Mouse (Mus musculus): Measurements from ENCODE around the gene Slc6a2. TPM values are rescaled to one million over a fixed set of nuclear protein-coding genes. Genes with fewer than 3 reads are reported as not detected.
A peak's percentile ranks its signal among the peaks of the same experiment; 100 is the strongest.

The Slc6a2 gene
- polyA plus RNA-seq, 1 experiment from 2014 or later: 1.7 TPM

DNA sequence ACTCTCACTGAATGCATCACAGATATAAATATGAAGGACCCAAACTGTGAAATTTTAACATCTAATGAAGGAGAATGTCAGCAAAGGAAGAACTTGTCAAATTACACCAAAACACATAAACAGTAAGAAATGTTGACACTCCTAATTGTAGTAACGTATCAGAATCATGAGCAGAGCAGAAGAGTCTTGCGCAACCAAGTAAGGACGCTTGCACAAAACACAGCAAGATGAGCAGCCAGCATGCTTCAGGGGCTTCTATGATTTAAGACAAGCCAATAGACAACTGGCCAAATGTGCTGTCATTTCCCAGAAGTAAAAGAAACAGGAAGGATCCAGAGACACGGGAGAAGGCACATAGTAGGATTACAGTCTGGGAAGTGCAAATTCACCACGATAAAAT is 5.8 kb upstream of the Slc6a2 start:
- Histone ChIP-seq H3K27ac (no peak overlapping the region), H3K9me3 (ENCODE audit: control insufficient read depth, low read length) (no peaks in the 10 kb centered on the region), H3K4me1 (replicated peaks; ENCODE audit: control insufficient read depth, insufficient read depth, low read length) (no peaks in the 10 kb centered on the region), H3K4me3 (replicated peaks; ENCODE audit: low read length) (no peak overlapping the region), H3K27me3 (ENCODE audit: control insufficient read depth, insufficient read depth, low read length) (peaks cover 3% of the 10 kb centered on the region; the same call in 1 of the 2 replicates), H3K9ac (no peak overlapping the region), H3K4me2 (replicated peaks) (no peak overlapping the region), H3K36me3 (replicated peaks; ENCODE audit: control insufficient read depth, insufficient read depth) (no peaks in the 10 kb centered on the region)
- DNase-seq (ENCODE audit: low spot score): no peak
- no peak for ATAC-seq (ENCODE audit: low FRiP score)
- WGBS: 93% methylated on average over 5 of the region's 5 CpGs

DNA sequence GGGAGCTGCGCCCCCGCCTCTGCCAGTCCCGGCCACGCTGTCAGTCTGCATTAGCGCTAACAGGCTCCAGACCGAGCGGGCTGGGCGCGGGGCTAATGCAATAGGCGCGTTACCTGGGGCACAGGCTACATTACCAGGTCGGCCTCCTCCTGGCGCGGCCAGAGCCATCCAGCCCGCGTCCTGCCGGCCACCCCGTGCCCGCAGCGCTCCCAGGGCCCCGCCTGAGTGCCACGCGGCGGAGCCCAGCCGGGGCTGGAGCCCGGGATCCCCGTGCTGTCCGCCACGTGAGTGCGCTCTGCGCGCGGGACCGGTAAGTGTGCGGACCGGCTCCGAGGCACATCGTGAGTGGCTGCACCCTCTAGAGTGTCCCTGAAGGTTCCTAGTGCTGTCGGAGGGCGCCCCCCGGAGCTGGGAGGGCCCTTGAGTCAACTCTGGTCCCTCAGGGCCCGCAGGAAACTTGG is 602 bp downstream of the Slc6a2 start:
- no peak overlapping the region for H3K27ac ChIP-seq
- H3K4me3 ChIP-seq (replicated peaks; ENCODE audit: low read length): peak overlapping the region; percentile 34
- ATAC-seq (ENCODE audit: low FRiP score): peak; percentile 40; the same call in 1 of the 2 replicates
- 0 out of 2 replicates have a peak overlapping the region, but pooled peaks have one; percentile 28 for H3K9ac ChIP-seq
- under 1% methylated on average over 42 of the region's 42 CpGs for WGBS
- no peaks in the 10 kb centered on the region for H3K9me3 ChIP-seq (ENCODE audit: control insufficient read depth, low read length)
- H3K27me3 ChIP-seq (ENCODE audit: control insufficient read depth, insufficient read depth, low read length): peaks cover 46% of the 10 kb centered on the region
- DNase-seq (ENCODE audit: low spot score): no peak
- H3K4me1 ChIP-seq (replicated peaks; ENCODE audit: control insufficient read depth, insufficient read depth, low read length): peaks cover 13% of the 10 kb centered on the region
- H3K36me3 ChIP-seq (replicated peaks; ENCODE audit: control insufficient read depth, insufficient read depth): no peaks in the 10 kb centered on the region
- peak overlapping the region; percentile 80 for H3K4me2 ChIP-seq (replicated peaks)

DNA sequence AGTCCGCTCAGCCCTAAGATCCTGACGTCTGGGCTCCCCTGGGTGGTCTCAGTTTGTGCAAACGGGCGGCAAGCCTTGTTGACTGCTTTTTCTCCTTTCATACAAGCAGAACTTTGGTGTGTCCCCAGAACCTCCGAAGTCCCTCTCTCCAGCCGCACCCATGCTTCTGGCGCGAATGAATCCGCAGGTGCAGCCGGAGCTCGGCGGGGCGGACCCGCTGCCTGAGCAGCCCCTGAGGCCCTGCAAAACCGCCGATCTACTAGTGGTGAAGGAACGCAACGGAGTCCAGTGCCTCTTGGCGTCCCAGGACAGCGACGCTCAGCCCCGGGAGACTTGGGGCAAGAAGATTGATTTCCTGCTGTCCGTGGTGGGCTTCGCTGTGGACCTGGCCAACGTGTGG is 1.2 kb downstream of the Slc6a2 start:
- Histone ChIP-seq H3K9ac (no peak overlapping the region), H3K36me3 (replicated peaks; ENCODE audit: control insufficient read depth, insufficient read depth) (no peaks in the 10 kb centered on the region), H3K9me3 (ENCODE audit: control insufficient read depth, low read length) (no peaks in the 10 kb centered on the region), H3K27me3 (ENCODE audit: control insufficient read depth, insufficient read depth, low read length) (peaks cover 46% of the 10 kb centered on the region), H3K4me2 (replicated peaks) (peak overlapping the region; percentile 80), H3K4me3 (replicated peaks; ENCODE audit: low read length) (peak overlapping the region; percentile 34), H3K4me1 (replicated peaks; ENCODE audit: control insufficient read depth, insufficient read depth, low read length) (peaks cover 13% of the 10 kb centered on the region), H3K27ac (no peak overlapping the region)
- ATAC-seq (ENCODE audit: low FRiP score) (no peak), DNase-seq (ENCODE audit: low spot score) (no peak)
- WGBS: 1% methylated on average over 25 of the region's 25 CpGs

DNA sequence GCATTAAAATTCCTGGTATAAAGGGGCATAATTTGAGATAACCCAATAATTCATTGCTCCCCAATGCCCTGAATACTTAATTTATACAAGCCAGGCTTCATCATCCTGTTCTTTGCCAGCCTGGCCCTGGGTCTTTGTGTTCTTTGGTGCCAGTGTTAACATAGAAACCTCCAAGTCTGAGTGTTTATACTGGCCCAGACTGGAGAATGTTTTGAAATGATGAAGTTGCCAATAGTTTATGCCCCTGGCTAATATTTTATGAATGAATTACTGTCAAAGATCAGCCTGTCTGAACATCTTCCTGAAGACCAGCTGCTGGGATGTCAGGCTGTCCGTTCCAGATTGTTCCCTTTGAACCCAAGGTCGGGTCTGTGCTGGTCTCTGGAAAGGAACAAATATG is 4.7 kb downstream of the Slc6a2 start:
- Histone ChIP-seq H3K4me1 (replicated peaks; ENCODE audit: control insufficient read depth, insufficient read depth, low read length) (peaks cover 13% of the 10 kb centered on the region), H3K27ac (no peak overlapping the region), H3K36me3 (replicated peaks; ENCODE audit: control insufficient read depth, insufficient read depth) (no peaks in the 10 kb centered on the region), H3K27me3 (ENCODE audit: control insufficient read depth, insufficient read depth, low read length) (peaks cover 38% of the 10 kb centered on the region), H3K9ac (no peak overlapping the region), H3K9me3 (ENCODE audit: control insufficient read depth, low read length) (no peaks in the 10 kb centered on the region), H3K4me3 (replicated peaks; ENCODE audit: low read length) (no peak overlapping the region), H3K4me2 (replicated peaks) (no peak overlapping the region)
- WGBS: 67% methylated on average over 2 of the region's 2 CpGs
- no peak for ATAC-seq (ENCODE audit: low FRiP score)
- no peak for DNase-seq (ENCODE audit: low spot score)

DNA sequence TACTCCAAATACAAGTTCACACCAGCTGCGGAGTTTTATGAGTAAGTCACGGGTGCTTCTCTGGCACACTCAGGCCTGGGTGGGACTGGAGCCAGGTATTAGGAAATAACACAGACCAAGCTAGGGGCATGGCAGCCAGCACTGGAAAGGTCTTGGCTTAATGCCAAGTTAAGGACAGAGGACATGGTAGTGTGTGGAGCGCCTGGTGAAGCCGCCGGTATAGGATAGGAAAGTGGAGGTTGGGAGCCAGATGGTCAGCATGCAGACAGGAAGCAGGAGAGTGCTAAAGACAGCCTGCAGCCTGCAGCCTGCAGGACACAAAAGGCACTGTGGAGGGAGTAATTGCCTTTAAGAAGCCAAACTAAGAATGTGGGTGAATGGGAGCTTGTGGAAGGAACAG is 13.1 kb downstream of the Slc6a2 start:
- ATAC-seq (ENCODE audit: low FRiP score) (peak; percentile 55; the same call in 1 of the 2 replicates), DNase-seq (ENCODE audit: low spot score) (peak; percentile 41)
- 67% methylated on average over 5 of the region's 5 CpGs for WGBS
- Histone ChIP-seq H3K4me1 (replicated peaks; ENCODE audit: control insufficient read depth, insufficient read depth, low read length) (no peaks in the 10 kb centered on the region), H3K9me3 (ENCODE audit: control insufficient read depth, low read length) (no peaks in the 10 kb centered on the region), H3K4me3 (replicated peaks; ENCODE audit: low read length) (no peak overlapping the region), H3K4me2 (replicated peaks) (no peak overlapping the region), H3K9ac (no peak overlapping the region), H3K27me3 (ENCODE audit: control insufficient read depth, insufficient read depth, low read length) (no peaks in the 10 kb centered on the region), H3K36me3 (replicated peaks; ENCODE audit: control insufficient read depth, insufficient read depth) (no peaks in the 10 kb centered on the region), H3K27ac (no peak overlapping the region)

DNA sequence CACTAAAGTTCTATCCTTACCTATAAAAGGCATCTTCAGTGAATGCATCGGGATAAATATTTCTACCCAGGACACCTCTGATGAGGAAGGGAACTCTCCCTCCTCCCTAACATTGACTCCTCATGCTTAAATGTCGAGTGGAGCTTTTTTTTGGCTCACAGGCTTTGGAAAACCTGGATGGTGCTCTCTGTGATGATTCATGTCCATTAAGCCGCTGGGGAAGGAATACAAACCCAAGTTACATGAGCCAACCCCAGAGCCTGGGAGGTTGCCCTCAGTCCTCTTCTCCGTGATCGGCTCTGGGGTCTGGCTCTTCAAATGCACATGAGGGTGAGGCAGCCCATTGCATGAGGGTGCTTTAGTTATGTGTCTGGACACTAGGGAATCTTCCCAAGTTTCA is 16.8 kb downstream of the Slc6a2 start:
- Histone ChIP-seq H3K4me2 (replicated peaks) (no peak overlapping the region), H3K9ac (no peak overlapping the region), H3K36me3 (replicated peaks; ENCODE audit: control insufficient read depth, insufficient read depth) (no peaks in the 10 kb centered on the region), H3K9me3 (ENCODE audit: control insufficient read depth, low read length) (no peaks in the 10 kb centered on the region), H3K4me1 (replicated peaks; ENCODE audit: control insufficient read depth, insufficient read depth, low read length) (no peaks in the 10 kb centered on the region), H3K27me3 (ENCODE audit: control insufficient read depth, insufficient read depth, low read length) (no peaks in the 10 kb centered on the region), H3K27ac (no peak overlapping the region), H3K4me3 (replicated peaks; ENCODE audit: low read length) (no peak overlapping the region)
- 92% methylated on average over 5 of the region's 5 CpGs for WGBS
- no peak for ATAC-seq (ENCODE audit: low FRiP score)
- no peak for DNase-seq (ENCODE audit: low spot score)

DNA sequence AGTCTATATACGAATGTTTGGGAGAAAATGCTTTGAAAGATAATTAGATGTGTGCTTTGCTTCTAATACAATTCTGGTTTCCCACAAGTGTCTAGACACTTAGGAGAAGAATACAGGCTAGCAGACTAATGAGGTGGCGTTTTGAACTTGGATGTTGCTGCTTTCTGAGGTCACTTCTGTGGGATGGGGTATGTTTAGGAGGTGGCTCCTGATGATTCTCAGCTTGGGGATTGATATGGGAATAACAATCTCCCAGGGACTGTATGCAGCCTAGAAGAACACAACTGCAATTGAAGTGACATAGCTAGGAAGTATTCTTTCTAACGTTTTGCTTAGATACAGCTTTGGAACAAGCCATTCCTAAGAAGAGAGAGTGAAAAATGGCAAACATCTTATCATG is 22.6 kb downstream of the Slc6a2 start:
- ATAC-seq (ENCODE audit: low FRiP score) (no peak), DNase-seq (ENCODE audit: low spot score) (no peak)
- H3K36me3 ChIP-seq (replicated peaks; ENCODE audit: control insufficient read depth, insufficient read depth): no peaks in the 10 kb centered on the region
- H3K4me1 ChIP-seq (replicated peaks; ENCODE audit: control insufficient read depth, insufficient read depth, low read length): no peaks in the 10 kb centered on the region
- H3K4me2 ChIP-seq (replicated peaks): no peak overlapping the region
- no peaks in the 10 kb centered on the region for H3K27me3 ChIP-seq (ENCODE audit: control insufficient read depth, insufficient read depth, low read length)
- no peaks in the 10 kb centered on the region for H3K9me3 ChIP-seq (ENCODE audit: control insufficient read depth, low read length)
- no peak overlapping the region for H3K4me3 ChIP-seq (replicated peaks; ENCODE audit: low read length)
- H3K27ac ChIP-seq: no peak overlapping the region
- 84% methylated on average over 3 of the region's 3 CpGs for WGBS
- H3K9ac ChIP-seq: no peak overlapping the region

DNA sequence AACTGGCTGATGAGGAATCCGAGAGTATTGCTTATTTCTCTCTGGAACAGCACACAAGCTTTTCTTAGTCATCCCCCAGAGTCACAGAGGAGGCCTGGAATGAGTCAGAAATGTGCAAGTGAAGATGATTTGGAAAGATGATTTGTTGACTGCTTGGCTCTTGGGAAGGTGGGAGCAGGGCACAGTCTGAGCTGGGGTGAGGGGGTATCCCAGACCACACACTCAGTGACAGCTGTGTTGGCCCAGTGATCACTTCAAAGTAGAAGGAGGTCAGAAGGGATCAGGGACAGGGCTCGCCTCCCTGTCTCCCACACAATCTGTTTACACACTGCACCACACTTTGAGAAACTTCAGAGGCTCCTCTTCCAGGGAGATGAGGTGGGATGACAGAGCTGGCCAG is 24.5 kb downstream of the Slc6a2 start:
- Histone ChIP-seq H3K9me3 (ENCODE audit: control insufficient read depth, low read length) (no peaks in the 10 kb centered on the region), H3K27ac (no peak overlapping the region), H3K4me3 (replicated peaks; ENCODE audit: low read length) (no peak overlapping the region), H3K9ac (no peak overlapping the region), H3K27me3 (ENCODE audit: control insufficient read depth, insufficient read depth, low read length) (no peaks in the 10 kb centered on the region), H3K4me2 (replicated peaks) (no peak overlapping the region), H3K4me1 (replicated peaks; ENCODE audit: control insufficient read depth, insufficient read depth, low read length) (no peaks in the 10 kb centered on the region), H3K36me3 (replicated peaks; ENCODE audit: control insufficient read depth, insufficient read depth) (no peaks in the 10 kb centered on the region)
- DNase-seq (ENCODE audit: low spot score) (no peak), ATAC-seq (ENCODE audit: low FRiP score) (no peak)
- 80% methylated on average over 2 of the region's 2 CpGs for WGBS

DNA sequence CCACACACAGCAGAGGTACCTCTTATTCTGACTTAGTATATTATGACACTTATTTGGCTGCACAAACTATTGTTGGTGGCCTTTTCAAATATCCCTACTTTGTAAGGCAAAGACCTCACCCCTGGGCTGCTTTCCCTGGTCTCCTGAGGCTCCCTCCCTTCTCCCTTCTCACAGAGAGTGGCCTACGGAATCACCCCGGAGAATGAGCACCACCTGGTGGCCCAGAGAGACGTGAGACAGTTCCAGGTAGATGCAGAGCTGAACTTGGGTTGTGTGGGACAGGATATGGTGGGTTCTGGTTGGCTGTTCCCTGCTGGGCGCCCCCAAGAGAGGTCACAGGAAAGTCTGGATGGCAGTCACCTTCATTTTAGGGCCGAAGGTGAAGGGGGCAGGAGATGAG is 37.0 kb downstream of the Slc6a2 start:
- Histone ChIP-seq H3K4me1 (replicated peaks; ENCODE audit: control insufficient read depth, insufficient read depth, low read length) (no peaks in the 10 kb centered on the region), H3K4me2 (replicated peaks) (no peak overlapping the region), H3K27ac (no peak overlapping the region), H3K4me3 (replicated peaks; ENCODE audit: low read length) (no peak overlapping the region), H3K9ac (no peak overlapping the region), H3K9me3 (ENCODE audit: control insufficient read depth, low read length) (no peaks in the 10 kb centered on the region), H3K36me3 (replicated peaks; ENCODE audit: control insufficient read depth, insufficient read depth) (no peaks in the 10 kb centered on the region), H3K27me3 (ENCODE audit: control insufficient read depth, insufficient read depth, low read length) (no peaks in the 10 kb centered on the region)
- 30% methylated on average over 5 of the region's 5 CpGs for WGBS
- ATAC-seq (ENCODE audit: low FRiP score) (no peak; the same call in 1 of the 2 replicates), DNase-seq (ENCODE audit: low spot score) (peak; percentile 45)

DNA sequence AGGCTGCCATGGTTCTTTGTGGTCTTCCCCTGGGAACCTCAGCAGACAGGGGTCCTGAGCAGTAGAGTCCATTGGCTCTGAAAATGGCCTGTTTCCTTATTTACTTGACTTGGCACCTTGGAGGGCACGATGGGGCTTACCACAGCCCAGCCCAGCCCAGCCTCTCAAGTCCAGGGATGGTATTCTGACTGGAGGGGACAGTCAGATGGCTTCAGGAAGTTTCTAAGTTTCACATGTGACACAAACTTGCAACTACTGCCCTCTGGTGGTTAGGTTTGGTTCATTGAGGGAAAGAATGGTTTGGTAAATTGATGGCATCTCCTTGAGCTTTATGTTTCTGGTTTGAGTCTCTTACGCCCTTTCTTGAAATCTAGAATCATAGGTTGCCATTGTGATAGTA is 38.7 kb downstream of the Slc6a2 start:
- Histone ChIP-seq H3K4me1 (replicated peaks; ENCODE audit: control insufficient read depth, insufficient read depth, low read length) (no peaks in the 10 kb centered on the region), H3K36me3 (replicated peaks; ENCODE audit: control insufficient read depth, insufficient read depth) (no peaks in the 10 kb centered on the region), H3K4me2 (replicated peaks) (no peak overlapping the region), H3K27me3 (ENCODE audit: control insufficient read depth, insufficient read depth, low read length) (no peaks in the 10 kb centered on the region), H3K9me3 (ENCODE audit: control insufficient read depth, low read length) (no peaks in the 10 kb centered on the region), H3K4me3 (replicated peaks; ENCODE audit: low read length) (no peak overlapping the region), H3K27ac (no peak overlapping the region), H3K9ac (no peak overlapping the region)
- ATAC-seq (ENCODE audit: low FRiP score) (0 out of 2 replicates have a peak, but pooled peaks have one; percentile 21), DNase-seq (ENCODE audit: low spot score) (peak; percentile 87)
- 43% methylated on average over 2 of the region's 2 CpGs for WGBS
